Mouse (Mus musculus): ENCODE data around the gene Igbp1.

GRCm38 (mm10) chrX:100470126-100470525 lies 24.0 kb upstream of the Igbp1 start:
- no peak for TF ChIP-seq CTCF (IDR thresholded peaks at IDR 0.05; ENCODE audit: borderline replicate concordance, extremely low read depth, insufficient read depth, insufficient read length)
- TF ChIP-seq POLR2A (IDR thresholded peaks at IDR 0.05; ENCODE audit: borderline replicate concordance, extremely low read depth, insufficient read depth, insufficient read length, poor library complexity, severe bottlenecking) = no peak
